Mouse (Mus musculus) neural tube, embryonic 15.5 days (tissue): ENCODE measurements around the gene Slc34a1. TPM values are rescaled to one million over a fixed set of nuclear protein-coding genes. Genes with fewer than 3 reads are reported as not detected.
"Not testable (repeated sequence)": the region's sequence is repeated elsewhere in the genome, so short reads cannot be mapped to it uniquely, and the experiment has no call there.

ENCODE experiments used
- ATAC-seq: fragments of 200-750 bp; cut with Nextera tagmentation; 2 replicates; pipeline ENCODE4 v1.8.0; 2017; ENCODE audit warnings: mild to moderate bottlenecking, moderate TSS enrichment, moderate library complexity; ENCODE audit not compliant: low FRiP score
- H3K27ac ChIP-seq: fragments of 300-500 bp; sonication (generic); replicated peaks from 2 replicates; pipeline ENCODE4 v1.5.1; 2015; ENCODE audit warnings: mild to moderate bottlenecking, inconsistent platforms
- H3K27me3 ChIP-seq: fragments of 300-500 bp; sonication (generic); replicated peaks from 2 replicates; pipeline ENCODE4 v1.6.1; 2015; ENCODE audit warnings: inconsistent platforms
- H3K36me3 ChIP-seq: fragments of 300-500 bp; sonication (generic); 2 replicates; pipeline ENCODE4 v1.6.1; 2015; ENCODE audit warnings: inconsistent platforms
- H3K4me1 ChIP-seq: fragments of 300-500 bp; sonication (generic); 2 replicates; pipeline ENCODE4 v1.6.1; 2015; ENCODE audit warnings: inconsistent platforms
- H3K4me2 ChIP-seq: fragments of 300-500 bp; sonication (generic); 2 replicates; pipeline ENCODE4 v1.6.1; 2015; ENCODE audit warnings: inconsistent platforms, mild to moderate bottlenecking, moderate library complexity
- H3K4me3 ChIP-seq: fragments of 300-500 bp; sonication (generic); replicated peaks from 2 replicates; pipeline ENCODE4 v1.5.1; 2015; ENCODE audit warnings: mild to moderate bottlenecking, inconsistent platforms
- H3K9ac ChIP-seq: fragments of 300-500 bp; sonication (generic); replicated peaks from 2 replicates; pipeline ENCODE4 v1.6.1; 2015; ENCODE audit warnings: mild to moderate bottlenecking, inconsistent platforms
- H3K9me3 ChIP-seq: fragments of 300-500 bp; sonication (generic); replicated peaks from 2 replicates; pipeline ENCODE4 v1.6.1; 2016; ENCODE audit warnings: inconsistent platforms
- WGBS: fragments of 180-500 bp; shearing (Covaris S2); methylation state at CpG from one replicate; pipeline ENCODE4 v1.1.7; 2015; ENCODE audit warnings: mixed read lengths; 5-methylcytosine and 5-hydroxymethylcytosine counted together
- polyA plus RNA-seq: library from polyadenylated mRNA; unstranded; fragments of >200 nt; fragmentation: Nextera tagmentation; extraction: Ambion mirVana; gene quantifications from 2 replicates; pipeline ENCODE4 v1.2.1, GENCODE M21; 2015

Gene Slc34a1
- polyA plus RNA-seq, 1 experiment from 2014 or later: not detected

DNA sequence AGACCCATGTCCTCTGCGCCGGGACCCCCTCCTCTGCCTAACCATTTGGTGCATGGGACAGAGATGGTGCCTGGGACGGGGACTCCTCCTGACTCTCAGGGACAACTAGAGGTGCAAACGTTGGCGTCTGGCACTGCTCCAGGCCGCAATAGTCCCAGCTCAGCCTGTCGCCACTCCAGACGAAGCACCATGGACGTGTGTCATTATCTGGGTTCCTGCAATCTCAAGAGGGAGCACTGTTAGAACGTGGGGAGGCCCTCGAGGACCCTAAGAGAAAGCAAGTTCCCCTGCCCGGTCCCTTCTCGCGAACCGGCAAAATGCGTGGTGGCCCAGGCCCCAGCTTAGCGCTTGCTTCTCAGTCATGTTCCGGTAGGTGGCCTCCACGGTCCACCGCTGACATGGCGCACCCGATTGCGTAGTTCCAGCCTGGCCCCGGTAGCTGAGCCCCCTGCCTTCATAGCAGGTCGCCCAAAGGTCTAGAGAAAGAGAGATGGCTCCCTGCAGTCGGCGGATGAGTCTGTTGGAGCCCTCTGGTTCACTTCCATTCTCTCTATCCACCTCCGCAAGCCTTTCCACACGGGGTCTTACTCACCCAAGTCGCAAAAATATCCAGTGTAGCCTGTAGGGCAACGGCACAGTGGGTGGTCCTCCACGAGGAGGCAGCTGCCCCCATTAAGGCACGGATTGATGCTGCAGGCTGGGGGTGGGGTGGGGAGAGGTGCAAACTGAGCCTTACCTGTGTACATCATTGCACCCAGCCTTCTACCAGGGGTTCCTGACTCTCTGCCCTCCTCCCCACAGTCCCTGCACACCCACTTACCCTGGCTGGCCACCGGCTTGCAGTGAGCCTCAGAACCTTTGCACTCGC is 23.2 kb downstream of the Slc34a1 start:
- Histone ChIP-seq H3K4me3 (peak overlapping the region; percentile 29), H3K27me3 (peaks cover 46% of the 10 kb centered on the region), H3K4me2 (peak overlapping the region; percentile 53), H3K4me1 (peaks cover 24% of the 10 kb centered on the region), H3K27ac (no peak overlapping the region), H3K36me3 (no peaks in the 10 kb centered on the region), H3K9me3 (no peaks in the 10 kb centered on the region), H3K9ac (peak overlapping the region; percentile 32)
- ATAC-seq: peak; percentile 67; the same call in 1 of the 2 replicates
- WGBS: 16% methylated on average over 35 of the region's 35 CpGs

DNA sequence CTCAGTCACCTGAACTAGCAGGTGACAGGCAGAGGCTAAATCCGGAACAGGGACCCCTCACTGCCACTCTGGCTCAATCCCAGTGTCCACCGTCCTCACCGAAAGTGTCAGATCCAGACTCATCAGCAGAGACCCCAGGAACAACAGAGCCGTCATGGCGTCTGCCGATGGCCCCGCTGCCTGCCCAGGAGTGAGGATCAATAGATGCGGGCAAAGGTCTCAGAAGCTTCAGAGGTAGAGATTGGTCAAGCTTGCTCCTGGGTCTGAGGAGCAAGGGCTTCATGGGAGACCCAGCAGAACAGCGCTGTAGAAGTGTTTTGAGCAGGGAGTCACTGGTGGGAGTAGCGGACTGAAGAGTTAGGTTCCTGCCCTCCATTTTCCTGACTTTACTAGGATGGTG is 28.6 kb downstream of the Slc34a1 start, which contains the start of gene F12:
Gene F12 (minus strand): TSS at position 181 of the 400 bp plus-strand sequence.
- no peaks in the 10 kb centered on the region for H3K9me3 ChIP-seq
- ATAC-seq: no peak
- 90% methylated on average over 10 of the region's 10 CpGs for WGBS
- no peaks in the 10 kb centered on the region for H3K36me3 ChIP-seq
- H3K4me1 ChIP-seq: peaks cover under 1% of the 10 kb centered on the region; the same call in 1 of the 2 replicates
- no peak within 1 kb of the TSS for H3K9ac ChIP-seq
- H3K4me2 ChIP-seq: no peak within 1 kb of the TSS
- no peak within 1 kb of the TSS for H3K4me3 ChIP-seq
- peaks cover 11% of the 10 kb centered on the region for H3K27me3 ChIP-seq
- H3K27ac ChIP-seq: no peak within 1 kb of the TSS

GRCm38 (mm10) chr13:55429226-55429888 is 31.4 kb downstream of the Slc34a1 start:
- H3K4me1 ChIP-seq: no peaks in the 10 kb centered on the region
- no peaks in the 10 kb centered on the region for H3K36me3 ChIP-seq
- H3K9ac ChIP-seq: no peak overlapping the region
- ATAC-seq: no peak
- no peaks in the 10 kb centered on the region for H3K27me3 ChIP-seq
- H3K4me2 ChIP-seq: no peak overlapping the region
- H3K27ac ChIP-seq: no peak overlapping the region
- H3K4me3 ChIP-seq: no peak overlapping the region
- H3K9me3 ChIP-seq: no peaks in the 10 kb centered on the region
- 76% methylated on average over 12 of the region's 12 CpGs for WGBS

DNA sequence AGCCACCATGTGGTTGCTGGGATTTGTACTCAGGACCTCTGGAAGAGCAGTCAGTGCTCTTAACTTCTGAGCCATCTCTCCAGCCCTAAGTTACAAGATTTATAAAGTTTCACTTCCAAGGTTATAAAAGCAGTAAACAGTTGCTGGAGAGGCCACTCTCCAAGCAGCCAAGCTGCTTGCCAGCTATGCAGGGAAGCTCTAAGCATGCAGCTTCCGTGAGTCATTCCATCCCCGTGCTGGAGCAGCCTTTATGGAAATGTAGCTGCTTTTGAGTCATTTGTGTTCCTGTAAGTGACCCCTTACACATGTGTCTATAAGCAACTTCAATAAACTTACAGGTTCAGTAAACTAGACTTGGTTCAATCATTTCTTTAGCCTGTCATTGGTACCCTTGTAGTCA is 32.6 kb downstream of the Slc34a1 start:
- no peaks in the 10 kb centered on the region for H3K4me1 ChIP-seq
- H3K9ac ChIP-seq: no peak overlapping the region
- H3K36me3 ChIP-seq: no peaks in the 10 kb centered on the region
- H3K4me3 ChIP-seq: no peak overlapping the region
- no peaks in the 10 kb centered on the region for H3K9me3 ChIP-seq
- H3K27ac ChIP-seq: no peak overlapping the region
- no peak overlapping the region for H3K4me2 ChIP-seq
- no peak for ATAC-seq
- WGBS: 85% methylated on average over 2 of the region's 2 CpGs
- H3K27me3 ChIP-seq: no peaks in the 10 kb centered on the region

DNA sequence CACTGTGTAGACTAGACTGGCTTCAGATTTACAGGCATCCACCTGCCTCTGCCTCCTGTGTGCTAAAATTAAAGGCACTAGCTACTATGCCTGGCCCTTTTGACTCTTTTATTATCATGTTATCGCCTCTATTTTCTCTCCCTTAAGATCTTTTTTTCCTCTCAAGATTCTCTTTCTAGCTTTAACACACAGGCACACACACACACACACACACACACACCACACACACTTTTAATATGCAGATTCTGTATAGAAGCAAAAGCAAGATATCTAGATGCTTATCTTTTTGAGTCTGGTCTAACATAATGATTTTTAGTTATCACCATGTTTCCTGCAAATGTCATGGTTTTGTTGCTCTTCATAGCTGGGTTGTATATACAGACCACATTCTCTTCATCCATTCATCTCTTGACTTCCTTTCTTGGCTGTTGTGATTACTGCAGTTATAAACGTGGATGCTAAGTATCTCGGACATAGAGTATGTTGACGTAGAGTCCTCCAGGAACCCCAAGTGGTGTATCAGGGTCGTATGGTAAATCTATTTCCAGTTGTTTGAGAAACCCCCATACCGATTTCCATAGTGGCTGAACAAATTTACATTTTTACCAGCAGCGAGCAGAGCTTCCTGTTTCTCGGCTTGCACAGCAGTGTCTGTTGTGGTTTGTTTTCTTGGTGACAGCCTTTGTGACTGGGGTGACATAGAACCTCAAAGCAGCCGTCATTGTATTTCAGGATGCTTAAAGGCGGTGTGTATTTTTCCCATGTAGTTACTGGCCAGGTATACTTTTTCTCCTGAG is 34.1 kb downstream of the Slc34a1 start:
- 79% methylated on average over 10 of the region's 10 CpGs for WGBS
- Histone ChIP-seq H3K9ac (no peak overlapping the region), H3K4me3 (no peak overlapping the region), H3K9me3 (no peaks in the 10 kb centered on the region), H3K27ac (no peak overlapping the region), H3K27me3 (no peaks in the 10 kb centered on the region), H3K4me1 (no peaks in the 10 kb centered on the region), H3K4me2 (no peak overlapping the region), H3K36me3 (no peaks in the 10 kb centered on the region)
- ATAC-seq: no peak

GRCm38 (mm10) chr13:55437111-55437629 is 39.2 kb downstream of the Slc34a1 start:
- H3K9me3 ChIP-seq, H3K9ac ChIP-seq, H3K27me3 ChIP-seq, ATAC-seq, H3K27ac ChIP-seq, H3K4me3 ChIP-seq, H3K4me1 ChIP-seq, H3K36me3 ChIP-seq, H3K4me2 ChIP-seq: not testable (repeated sequence)
- 88% methylated on average over 15 of the region's 15 CpGs for WGBS

- Histone ChIP-seq H3K27ac (peak overlapping the region; percentile 95), H3K4me2 (peak overlapping the region; percentile 87), H3K4me1 (peaks cover 38% of the 10 kb centered on the region), H3K4me3 (peak overlapping the region; percentile 90), H3K27me3 (no peaks in the 10 kb centered on the region), H3K9ac (peak overlapping the region; percentile 63), H3K36me3 (no peaks in the 10 kb centered on the region), H3K9me3 (no peaks in the 10 kb centered on the region)
- WGBS: 30% methylated on average over 9 of the region's 9 CpGs
- no peak for ATAC-seq
These were observed 45.9 kb downstream of the Slc34a1 start for GRCm38 (mm10) chr13:55443799-55444285.

GRCm38 (mm10) chr13:55444286-55444936 is 46.4 kb downstream of the Slc34a1 start:
- no peaks in the 10 kb centered on the region for H3K9me3 ChIP-seq
- under 1% methylated on average over 33 of the region's 33 CpGs for WGBS
- peak overlapping the region; percentile 90 for H3K4me3 ChIP-seq
- H3K4me2 ChIP-seq: peak overlapping the region; percentile 87
- H3K9ac ChIP-seq: peak overlapping the region; percentile 63
- no peaks in the 10 kb centered on the region for H3K36me3 ChIP-seq
- peaks cover 38% of the 10 kb centered on the region for H3K4me1 ChIP-seq
- H3K27me3 ChIP-seq: no peaks in the 10 kb centered on the region
- peak overlapping the region; percentile 95 for H3K27ac ChIP-seq
- ATAC-seq: peak; percentile 83

DNA sequence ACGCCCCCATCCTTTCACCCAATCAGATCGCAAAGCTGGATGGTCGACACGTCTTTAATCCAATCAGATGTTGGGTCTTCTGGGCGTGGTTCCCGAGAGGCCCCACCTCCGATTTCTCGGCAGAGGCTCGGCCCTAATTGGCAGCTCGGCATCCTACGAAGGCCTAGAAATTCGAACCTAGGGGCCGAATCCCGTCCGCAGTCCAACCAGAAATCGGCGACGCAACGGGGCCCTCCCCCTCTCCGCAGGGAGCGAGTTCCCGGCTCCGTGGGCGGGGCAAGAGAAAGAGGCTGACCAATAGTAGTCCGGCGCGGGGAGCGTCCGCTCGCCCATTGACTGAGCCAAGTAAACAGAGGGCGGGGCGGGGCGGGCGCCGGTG is 46.9 kb downstream of the Slc34a1 start, which contains the start of gene Grk6:
Gene Grk6 (plus strand): TSS at position 136 of the 379 bp plus-strand sequence.
- H3K4me1 ChIP-seq: peaks cover 38% of the 10 kb centered on the region
- peak within 1 kb of the TSS; percentile 90 for H3K4me3 ChIP-seq
- H3K9me3 ChIP-seq: no peaks in the 10 kb centered on the region
- no peaks in the 10 kb centered on the region for H3K27me3 ChIP-seq
- peaks cover 3% of the 10 kb centered on the region; the same call in 1 of the 2 replicates for H3K36me3 ChIP-seq
- H3K27ac ChIP-seq: peak within 1 kb of the TSS; percentile 95
- H3K4me2 ChIP-seq: peak within 1 kb of the TSS; percentile 87
- WGBS: 0% methylated on average over 29 of the region's 35 CpGs
- peak; percentile 96 for ATAC-seq
- H3K9ac ChIP-seq: peak within 1 kb of the TSS; percentile 96

DNA sequence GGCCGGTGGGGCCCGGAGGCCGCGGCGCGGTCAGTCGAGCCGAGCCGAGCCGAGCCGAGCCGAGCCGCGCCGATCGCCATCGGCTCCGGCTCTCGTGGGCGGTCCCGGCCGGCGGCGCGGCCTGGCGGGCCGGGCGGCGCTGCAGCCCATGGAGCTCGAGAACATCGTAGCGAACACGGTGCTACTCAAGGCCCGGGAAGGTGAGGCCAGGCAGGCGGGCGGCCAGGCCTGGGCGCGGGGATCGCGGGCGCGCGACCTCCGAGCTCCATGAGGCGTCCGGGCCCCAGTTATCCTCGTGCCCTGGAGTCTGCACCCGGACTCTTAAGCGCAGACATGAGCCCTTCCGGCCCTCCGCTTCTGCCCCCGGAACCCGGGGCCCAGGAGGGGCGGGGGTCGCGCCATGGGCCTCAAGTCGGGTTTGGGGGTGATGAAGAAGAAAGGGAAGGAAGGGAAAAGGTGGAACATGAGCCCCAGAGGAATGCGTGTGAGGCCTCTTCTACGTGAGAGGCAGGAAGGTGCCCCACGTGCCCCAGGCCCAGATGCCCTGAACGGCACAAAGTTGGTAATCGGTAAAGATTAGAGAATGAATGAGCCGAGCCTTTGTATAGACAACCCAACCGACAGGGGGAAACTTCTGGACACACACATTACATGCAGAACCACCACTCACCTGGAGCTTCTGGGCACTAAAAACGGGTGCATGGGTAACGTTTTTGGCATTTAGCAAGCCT is 47.5 kb downstream of the Slc34a1 start:
- H3K27ac ChIP-seq: peak overlapping the region; percentile 95
- H3K36me3 ChIP-seq: peaks cover 6% of the 10 kb centered on the region
- H3K4me2 ChIP-seq: peak overlapping the region; percentile 87
- WGBS: under 1% methylated on average over 50 of the region's 66 CpGs
- H3K9me3 ChIP-seq: no peaks in the 10 kb centered on the region
- H3K4me3 ChIP-seq: peak overlapping the region; percentile 90
- no peak; the same call in 1 of the 2 replicates for ATAC-seq
- H3K9ac ChIP-seq: peak overlapping the region; percentile 96
- peaks cover 38% of the 10 kb centered on the region for H3K4me1 ChIP-seq
- no peaks in the 10 kb centered on the region for H3K27me3 ChIP-seq
